Mouse (Mus musculus) thymus, postnatal 36 days (tissue): ENCODE data around the gene Col4a1.

Source experiments
- DNase-seq, 2 experiments: peaks; one replicate each; pipeline ENCODE4 v3.0.0; 2022; ENCODE audit warnings: mixed read lengths in 2 of 2

Gene Col4a1

DNA sequence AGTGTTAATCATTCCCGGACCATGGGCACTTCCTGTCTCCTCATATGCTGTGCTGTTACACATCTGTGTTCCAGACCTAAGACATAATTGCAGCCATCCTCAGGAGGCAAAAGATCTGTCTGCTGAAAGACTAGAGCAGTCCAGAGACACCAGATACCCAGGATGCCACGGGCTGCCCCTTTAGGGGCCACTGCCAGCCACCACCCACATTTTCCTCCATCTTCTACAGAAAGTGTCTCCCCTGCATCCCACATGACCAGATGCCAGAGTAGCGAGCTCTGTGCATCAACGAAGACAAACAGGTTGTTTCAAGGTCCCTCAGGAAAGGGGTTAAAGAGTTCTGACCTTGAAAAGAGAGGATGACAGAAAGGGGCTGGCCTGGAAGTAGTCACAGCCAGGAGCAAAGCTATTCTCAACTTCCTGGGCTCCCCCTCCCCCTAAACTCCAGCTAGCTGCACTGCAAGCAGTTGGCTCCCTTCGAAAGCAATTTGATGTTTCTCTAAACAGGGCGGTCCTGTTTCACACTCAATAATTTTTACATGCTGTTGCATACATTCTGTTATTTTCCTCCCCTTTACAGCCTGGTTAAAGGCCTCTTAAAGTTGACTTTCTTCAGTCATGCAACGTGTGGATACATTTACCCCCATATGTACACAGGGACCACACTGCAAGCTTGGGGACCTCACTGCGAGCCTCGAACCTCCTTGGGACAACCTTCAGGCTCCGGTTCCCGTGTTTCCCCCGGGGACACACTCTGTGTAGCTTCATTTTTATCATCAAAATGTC, 13.9 kb downstream of the Col4a1 start:
- DNase-seq: no peak

GRCm38 (mm10) chr8:11297141-11297838, 15.3 kb downstream of the Col4a1 start:
- no peak for DNase-seq

DNA sequence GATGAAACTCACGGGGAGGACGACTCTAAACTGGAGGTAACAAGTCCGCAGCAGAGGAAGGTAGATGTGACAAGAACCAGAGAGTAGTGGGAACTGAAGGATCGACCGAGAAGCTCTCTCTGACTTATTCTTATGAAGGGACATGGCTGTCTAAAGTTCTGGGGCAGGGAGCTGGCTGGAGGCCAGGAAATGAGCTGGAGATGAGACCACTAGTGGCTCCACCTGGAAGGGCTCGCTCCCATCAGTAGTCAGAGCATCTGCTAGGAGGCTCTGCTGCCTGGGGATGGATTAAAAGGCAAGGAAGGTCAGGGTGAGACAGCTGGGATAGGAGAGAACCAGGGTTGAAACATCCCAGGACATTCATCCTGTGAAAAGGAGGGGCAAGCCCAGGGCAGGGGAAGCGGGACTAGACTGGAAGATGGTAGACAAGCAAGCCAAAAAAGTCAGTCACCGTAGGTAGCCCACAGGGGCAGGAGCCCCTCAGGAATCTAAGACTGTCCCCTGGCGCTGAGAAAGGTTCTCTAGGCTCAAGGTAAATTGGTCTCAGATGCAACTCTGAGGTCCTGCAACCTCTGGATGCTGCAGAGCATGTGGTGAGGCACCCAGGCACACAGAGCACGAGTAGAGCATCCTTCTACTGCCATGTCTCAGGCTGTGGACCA, 16.2 kb downstream of the Col4a1 start:
- no peak for DNase-seq

- DNase-seq: no peak
Measured at GRCm38 (mm10) chr8:11292611-11293010, 20.0 kb downstream of the Col4a1 start.

- DNase-seq: no peak
Measured at GRCm38 (mm10) chr8:11290533-11290932, 22.1 kb downstream of the Col4a1 start.

DNA sequence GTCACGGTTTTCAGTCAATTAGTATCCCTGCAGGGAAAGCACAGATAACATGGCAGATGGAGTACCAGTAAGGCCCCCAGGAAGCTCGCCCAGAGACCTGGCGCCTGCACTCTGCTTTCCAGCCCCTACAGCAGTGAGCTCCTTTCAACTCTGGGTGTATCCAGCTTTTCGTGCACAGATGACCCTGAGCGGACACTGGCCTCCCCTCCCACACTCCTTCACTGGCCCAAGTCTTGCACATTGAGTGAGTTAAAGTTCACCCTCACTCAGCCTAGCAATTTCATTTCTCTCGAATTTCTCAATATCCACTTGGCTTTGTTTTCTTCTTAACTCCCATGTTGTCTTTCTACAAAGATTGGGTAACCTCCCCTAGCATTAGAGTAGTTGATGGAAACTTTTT, 24.3 kb downstream of the Col4a1 start:
- DNase-seq: no peak

DNA sequence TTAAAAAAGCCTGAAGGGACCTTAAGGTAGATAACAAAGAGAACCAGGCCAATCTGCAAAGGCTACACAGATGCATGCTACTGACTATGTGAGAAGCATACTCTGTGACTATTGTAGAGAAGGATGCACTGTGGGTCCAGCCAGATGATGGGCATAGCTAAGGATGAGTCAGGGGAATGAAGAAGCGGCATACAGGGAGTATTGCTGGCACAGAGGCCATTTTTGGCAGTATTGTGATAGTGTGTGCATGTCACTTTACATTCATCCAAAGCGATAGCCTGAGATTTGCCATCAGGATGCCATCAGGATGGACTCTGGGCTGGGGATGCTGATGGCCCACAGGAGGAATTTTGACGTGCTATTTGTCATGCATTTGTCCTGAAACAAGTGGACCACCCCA, 25.5 kb downstream of the Col4a1 start:
- DNase-seq: no peak

GRCm38 (mm10) chr8:11285437-11285836, 27.2 kb downstream of the Col4a1 start:
- no peak for DNase-seq

GRCm38 (mm10) chr8:11283217-11283616, 29.4 kb downstream of the Col4a1 start:
- no peak for DNase-seq

- no peak for DNase-seq
Measured at GRCm38 (mm10) chr8:11282696-11283095, 29.9 kb downstream of the Col4a1 start.

- DNase-seq: no peak
Measured at GRCm38 (mm10) chr8:11282139-11282538, 30.5 kb downstream of the Col4a1 start.

DNA sequence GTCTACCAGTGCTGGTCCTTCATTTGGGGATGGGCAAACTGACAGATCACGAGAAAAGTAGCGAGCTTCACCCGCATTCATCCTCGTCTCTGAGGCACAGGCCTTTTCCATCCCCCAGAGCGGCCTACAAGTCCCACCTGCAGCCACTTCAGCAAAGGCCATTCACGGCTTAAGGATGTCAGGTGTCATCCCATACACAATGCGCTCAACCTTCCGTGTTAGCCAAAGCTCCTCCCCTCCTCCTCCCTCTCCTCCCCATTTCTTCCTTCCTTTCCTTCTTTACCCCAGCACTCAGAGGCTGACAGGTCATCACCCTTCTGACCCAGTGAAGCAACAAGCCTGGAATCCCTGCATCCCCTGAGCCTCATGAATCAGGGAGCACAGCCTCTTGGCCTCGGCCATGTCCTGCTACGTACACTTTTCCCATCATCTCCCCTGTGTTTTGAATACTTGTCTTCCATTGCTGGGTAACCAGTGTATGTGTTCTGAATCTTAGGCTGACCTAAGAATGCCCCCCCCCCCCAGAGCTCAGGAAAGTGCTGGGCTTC, 31.8 kb downstream of the Col4a1 start:
- DNase-seq: no peak

GRCm38 (mm10) chr8:11279296-11279826, 33.3 kb downstream of the Col4a1 start:
- DNase-seq: no peak

GRCm38 (mm10) chr8:11278101-11278611, 34.5 kb downstream of the Col4a1 start:
- DNase-seq: no peak

- no peak for DNase-seq
Measured at GRCm38 (mm10) chr8:11277602-11278051, 35.0 kb downstream of the Col4a1 start.

DNA sequence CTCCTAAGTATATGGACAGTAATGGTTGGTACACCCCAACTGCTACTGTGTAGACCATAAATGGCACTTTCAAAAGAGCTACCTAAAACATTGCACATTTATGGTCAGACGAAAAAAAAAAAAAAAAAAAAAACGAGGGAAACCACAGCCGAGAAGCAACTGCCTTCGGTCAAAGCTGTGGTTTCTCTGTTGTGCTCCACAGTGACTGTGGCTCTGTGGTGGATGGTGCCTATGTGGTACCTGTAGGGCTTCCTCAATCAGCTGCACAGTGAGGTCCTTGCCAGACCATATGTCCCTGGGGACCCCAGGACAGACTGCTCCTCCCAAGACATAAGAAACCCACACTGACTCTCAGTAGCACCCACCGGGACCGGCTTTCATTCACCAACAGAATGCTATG, 36.3 kb downstream of the Col4a1 start:
- no peak for DNase-seq

GRCm38 (mm10) chr8:11274415-11274814, 38.2 kb downstream of the Col4a1 start:
- DNase-seq: no peak

DNA sequence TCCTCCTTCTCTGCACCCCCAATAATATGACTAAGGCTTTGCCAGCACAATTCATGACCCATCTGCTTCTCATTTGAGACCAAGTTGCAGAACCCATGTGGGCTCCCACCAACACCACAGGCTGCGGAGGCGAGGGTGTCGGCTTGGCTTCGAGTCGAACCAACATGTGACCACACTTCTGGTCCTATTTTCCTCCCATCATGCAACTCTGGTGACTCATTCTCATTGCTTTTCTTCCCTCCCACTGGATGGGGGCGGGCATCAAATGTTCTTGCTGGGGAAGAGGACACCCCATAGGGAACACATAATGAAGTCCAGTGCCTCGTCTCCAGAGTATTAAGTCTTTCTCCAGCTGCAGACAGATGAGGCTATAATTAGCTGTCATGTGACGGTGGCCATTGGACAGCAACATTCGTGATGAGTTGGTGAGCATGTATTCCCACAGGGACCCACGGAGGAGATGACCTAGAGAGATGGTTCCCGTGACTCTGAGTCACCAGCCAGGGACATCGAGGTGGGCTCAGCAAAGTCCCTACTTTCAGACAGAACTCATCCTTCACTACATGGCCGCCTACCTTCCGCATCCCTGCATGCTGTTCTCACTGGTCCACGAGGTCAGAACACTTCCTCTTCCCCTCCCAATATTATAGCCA, 39.0 kb downstream of the Col4a1 start:
- DNase-seq: no peak

DNA sequence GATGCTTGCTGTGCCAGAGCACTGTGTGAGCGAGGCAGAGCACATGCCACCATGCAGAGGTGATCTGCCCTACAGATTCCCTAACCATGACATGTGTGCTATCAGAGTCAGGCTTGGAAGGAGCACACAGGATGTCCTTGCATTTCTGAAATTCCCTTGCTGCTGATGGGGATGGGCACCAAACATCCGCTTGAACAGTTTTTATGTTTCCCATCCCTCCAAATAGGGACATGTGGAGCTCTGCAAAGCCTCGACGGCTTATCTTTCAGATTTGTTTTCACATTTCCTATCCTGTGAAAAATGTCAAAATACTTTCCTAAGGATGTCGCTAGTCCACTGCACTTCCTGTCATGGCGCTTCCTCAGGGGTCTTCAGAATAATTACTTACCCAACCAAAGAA, 40.4 kb downstream of the Col4a1 start:
- DNase-seq: no peak

DNA sequence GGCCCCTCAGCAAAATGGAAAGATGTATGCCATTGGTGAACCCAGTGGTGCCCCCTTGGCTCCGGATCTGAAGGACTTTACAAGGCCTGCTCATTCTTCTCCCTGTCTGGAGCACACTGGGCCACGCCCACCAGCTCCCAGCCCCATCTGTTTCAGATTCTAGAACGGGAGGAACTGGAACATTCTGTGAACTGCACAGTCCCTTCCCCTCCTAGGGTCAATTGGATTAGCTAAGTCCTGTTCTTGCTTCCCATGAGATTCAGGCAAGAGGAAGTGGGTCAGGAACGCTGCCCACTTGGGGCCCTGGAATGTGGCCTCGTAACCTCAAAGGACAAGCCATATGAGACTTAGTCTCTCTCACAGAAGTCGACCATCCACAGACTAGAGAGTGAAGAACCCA, 41.8 kb downstream of the Col4a1 start:
- no peak for DNase-seq

DNA sequence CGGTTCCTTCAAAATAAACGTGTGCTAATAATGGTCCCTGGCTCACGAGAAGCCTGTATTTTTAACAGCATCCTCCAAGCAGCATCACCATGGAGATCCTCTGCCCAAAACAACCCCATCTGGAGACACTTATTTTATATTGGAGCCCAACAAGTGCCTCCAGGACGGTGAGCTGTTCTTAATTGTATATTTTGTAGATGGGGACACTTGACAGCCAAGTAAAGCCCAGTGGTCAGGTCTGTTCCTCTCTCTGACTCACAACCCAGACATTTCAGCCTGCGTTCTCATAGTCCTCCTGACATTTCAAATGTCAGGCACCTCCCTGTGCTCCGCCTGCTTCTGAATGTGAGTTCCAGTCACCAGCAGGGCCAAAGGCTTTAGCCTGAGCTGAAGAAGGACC, 43.9 kb downstream of the Col4a1 start:
- no peak for DNase-seq

DNA sequence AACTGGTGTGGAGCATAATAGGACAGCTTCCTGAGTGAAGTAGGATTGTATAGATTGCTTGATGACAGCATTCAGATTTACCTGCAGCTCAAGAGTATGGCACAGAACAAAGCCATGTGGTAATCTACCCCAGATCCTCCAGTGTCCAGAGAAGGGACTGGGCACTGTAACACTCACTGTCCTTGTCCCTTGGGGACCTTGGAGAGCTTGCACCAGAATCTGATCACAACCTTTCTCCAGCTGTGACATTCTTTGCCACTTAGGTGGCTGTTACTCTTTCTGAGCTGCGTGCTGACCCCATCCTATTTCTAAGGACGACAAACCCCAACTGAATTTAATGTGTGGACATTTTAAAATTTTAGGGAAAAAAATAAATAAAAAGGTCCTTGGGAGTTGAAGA, 46.2 kb downstream of the Col4a1 start:
- no peak for DNase-seq
